Mouse (Mus musculus): Measurements from ENCODE around the gene Pde3b. TPM values are rescaled to one million over a fixed set of nuclear protein-coding genes. Genes with fewer than 3 reads are reported as not detected.
"Not testable (repeated sequence)": the region's sequence is repeated elsewhere in the genome, so short reads cannot be mapped to it uniquely, and the experiment has no call there.

Gene Pde3b
- total RNA-seq (2021): 10 to 100 TPM; 40.6 to 45.9 TPM
- long read RNA-seq, experiment 1, full-length matches to known transcripts: 8 of 15 reads
- long read RNA-seq, experiment 1, partial matches to known transcripts: 2 of 15 reads
- long read RNA-seq, experiment 1, other reads (novel, unspliced or antisense): 5 of 15 reads
- long read RNA-seq, experiment 2, full-length matches to known transcripts: 1 of 4 reads
- long read RNA-seq, experiment 2, partial matches to known transcripts: 1 of 4 reads
- long read RNA-seq, experiment 2, other reads (novel, unspliced or antisense): 2 of 4 reads

- peak; percentile 73 to 79 for DNase-seq
Measured at GRCm38 (mm10) chr7:114414421-114415335, at the start of gene Pde3b. Pde3b (plus strand) TSS chr7:114415281.

GRCm38 (mm10) chr7:114402130-114402529, 13.0 kb upstream of the Pde3b start:
- DNase-seq: peak; percentile 38 to 46

- DNase-seq: peak; percentile 45 to 60
Measured at GRCm38 (mm10) chr7:114415336-114416020, 397 bp downstream of the Pde3b start.

- peak; percentile 14 to 26 for DNase-seq
Measured at GRCm38 (mm10) chr7:114416021-114416845, 1.2 kb downstream of the Pde3b start.

GRCm38 (mm10) chr7:114419331-114419730, 4.2 kb downstream of the Pde3b start:
- DNase-seq: not testable (repeated sequence)

- DNase-seq: no peak
Measured at GRCm38 (mm10) chr7:114420918-114421317, 5.8 kb downstream of the Pde3b start.

GRCm38 (mm10) chr7:114422224-114422623, 7.1 kb downstream of the Pde3b start:
- no peak for DNase-seq

- no peak for DNase-seq
Measured at GRCm38 (mm10) chr7:114429768-114430167, 14.7 kb downstream of the Pde3b start.

GRCm38 (mm10) chr7:114431966-114432365, 16.9 kb downstream of the Pde3b start:
- DNase-seq: peak; percentile 10 to 20

- no peak for DNase-seq
Measured at GRCm38 (mm10) chr7:114439726-114440125, 24.6 kb downstream of the Pde3b start.

- DNase-seq: no peak
Measured at GRCm38 (mm10) chr7:114440494-114440893, 25.4 kb downstream of the Pde3b start.

GRCm38 (mm10) chr7:114452876-114453275, 37.8 kb downstream of the Pde3b start:
- no peak for DNase-seq

GRCm38 (mm10) chr7:114453300-114453990, 38.4 kb downstream of the Pde3b start:
- DNase-seq: no peak

GRCm38 (mm10) chr7:114454858-114455257, 39.8 kb downstream of the Pde3b start:
- no peak for DNase-seq

GRCm38 (mm10) chr7:114456904-114457303, 41.8 kb downstream of the Pde3b start:
- DNase-seq: no peak

- no peak for DNase-seq
Measured at GRCm38 (mm10) chr7:114459909-114460308, 44.8 kb downstream of the Pde3b start.

GRCm38 (mm10) chr7:114461727-114462126, 46.6 kb downstream of the Pde3b start:
- DNase-seq: no peak

- no peak for DNase-seq
Measured at GRCm38 (mm10) chr7:114466358-114466757, 51.3 kb downstream of the Pde3b start.

GRCm38 (mm10) chr7:114472471-114472870, 57.4 kb downstream of the Pde3b start:
- no peak for DNase-seq

GRCm38 (mm10) chr7:114474889-114475288, 59.8 kb downstream of the Pde3b start:
- DNase-seq: no peak

- DNase-seq: no peak
Measured at GRCm38 (mm10) chr7:114477884-114478283, 62.8 kb downstream of the Pde3b start.

Data from adrenal gland, postnatal 36 days (tissue).